Mouse (Mus musculus) midbrain, embryonic 11.5 days (tissue): ENCODE measurements around the gene Mcm7. TPM values are rescaled to one million over a fixed set of nuclear protein-coding genes. Genes with fewer than 3 reads are reported as not detected.
A peak's percentile ranks its signal among the peaks of the same experiment; 100 is the strongest.

Experiments
- ATAC-seq: fragments of 200-750 bp; cut with Nextera tagmentation; 2 replicates; pipeline ENCODE4 v1.8.0; 2017; ENCODE audit warnings: moderate TSS enrichment, moderate library complexity; ENCODE audit not compliant: low FRiP score
- DNase-seq: peaks from one replicate; pipeline ENCODE4 v3.0.0; 2015; ENCODE audit warnings: low spot score; ENCODE audit errors: missing footprints
- H3K27ac ChIP-seq: fragments of 300-500 bp; sonication (generic); 2 replicates; pipeline ENCODE4 v1.5.1; 2014; ENCODE audit warnings: low read depth, low read length
- H3K27me3 ChIP-seq: fragments of 300-500 bp; sonication (generic); 2 replicates; pipeline ENCODE4 v1.6.1; 2014; ENCODE audit warnings: mild to moderate bottlenecking, low read length, moderate library complexity, mixed read lengths; ENCODE audit not compliant: control insufficient read depth, insufficient read depth
- H3K36me3 ChIP-seq: fragments of 300-500 bp; sonication (generic); 2 replicates; pipeline ENCODE4 v1.6.1; 2014; ENCODE audit warnings: mild to moderate bottlenecking, low read length, moderate library complexity, mixed read lengths; ENCODE audit not compliant: control insufficient read depth, insufficient read depth
- H3K4me1 ChIP-seq: fragments of 300-500 bp; sonication (generic); 2 replicates; pipeline ENCODE4 v1.6.1; 2014; ENCODE audit warnings: low read length; ENCODE audit not compliant: control insufficient read depth, insufficient read depth
- H3K4me2 ChIP-seq: fragments of 300-500 bp; sonication (generic); 2 replicates; pipeline ENCODE4 v1.6.1; 2014; ENCODE audit warnings: mild to moderate bottlenecking, moderate library complexity
- H3K4me3 ChIP-seq: fragments of 300-500 bp; sonication (generic); 2 replicates; pipeline ENCODE4 v1.5.1; 2014; ENCODE audit warnings: low read depth, low read length
- H3K9ac ChIP-seq: fragments of 300-500 bp; sonication (generic); 2 replicates; pipeline ENCODE4 v1.6.1; 2014; ENCODE audit warnings: low read length
- H3K9me3 ChIP-seq: fragments of 300-500 bp; sonication (generic); 2 replicates; pipeline ENCODE4 v1.6.1; 2016; ENCODE audit warnings: low read length; ENCODE audit not compliant: control insufficient read depth
- WGBS: fragments of 180-500 bp; shearing (Covaris S2); extraction: QIAGEN DNeasy Blood & Tissue Kit; methylation state at CpG from one replicate; pipeline ENCODE4 v1.1.7; 2014; 5-methylcytosine and 5-hydroxymethylcytosine counted together
- polyA plus RNA-seq: library from polyadenylated mRNA; unstranded; fragments of >200 nt; fragmentation: Nextera tagmentation; extraction: Ambion mirVana; gene quantifications from 2 replicates; pipeline ENCODE4 v1.2.1, GENCODE M21; 2014

The Mcm7 gene
- polyA plus RNA-seq, 1 experiment from 2014 or later: 320 TPM

DNA sequence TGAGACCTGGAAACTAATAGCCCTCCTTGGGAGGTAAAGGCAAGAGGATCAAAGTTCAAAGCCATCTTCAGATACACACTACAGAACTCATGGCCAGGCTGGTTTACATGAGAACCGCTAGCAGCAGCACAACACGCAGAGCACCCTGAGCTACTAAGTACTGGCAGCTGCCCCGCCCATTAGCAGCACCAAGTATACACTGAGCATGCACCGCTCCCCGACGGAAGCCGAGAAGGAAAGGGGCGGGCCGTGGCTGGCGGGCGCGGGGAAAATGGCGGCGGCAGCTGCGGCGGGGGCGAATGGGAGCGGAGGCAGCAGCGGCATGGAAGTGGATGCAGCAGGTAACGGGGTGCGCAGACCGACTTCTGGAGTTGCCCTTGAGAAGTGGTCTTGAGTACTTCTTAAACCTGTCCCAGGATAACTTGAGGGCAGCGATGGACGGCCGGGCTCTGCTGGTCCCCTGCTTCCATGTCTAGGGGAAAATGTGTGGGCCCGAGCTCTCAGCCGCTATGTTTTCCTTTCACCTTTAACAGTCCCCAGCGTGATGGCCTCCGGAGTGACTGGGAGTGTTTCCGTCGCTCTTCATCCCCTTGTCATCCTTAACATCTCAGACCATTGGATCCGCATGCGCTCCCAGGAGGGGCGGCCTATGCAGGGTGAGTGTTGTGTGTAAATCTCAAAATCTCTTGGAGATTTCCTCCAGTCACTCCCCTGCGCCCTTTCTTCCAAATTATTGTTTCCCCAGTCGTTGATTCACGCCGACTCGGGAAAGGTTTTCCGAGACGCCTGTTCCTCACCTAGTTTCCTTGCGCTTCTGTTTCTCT is 11.2 kb downstream of the Mcm7 start, which contains the start of gene Cops6:
TSS of gene Cops6 (plus strand) at position 230 of the 824 bp plus-strand sequence.
- H3K4me3 ChIP-seq: peak within 1 kb of the TSS; percentile 81
- H3K27me3 ChIP-seq: no peaks in the 10 kb centered on the region
- peak; percentile 99 for DNase-seq
- peaks cover 5% of the 10 kb centered on the region for H3K4me1 ChIP-seq
- peak; percentile 96 for ATAC-seq
- peak within 1 kb of the TSS; percentile 86 for H3K9ac ChIP-seq
- H3K4me2 ChIP-seq: peak within 1 kb of the TSS; percentile 81
- no peaks in the 10 kb centered on the region for H3K9me3 ChIP-seq
- peak within 1 kb of the TSS; percentile 30 for H3K27ac ChIP-seq
- WGBS: under 1% methylated on average over 42 of the region's 42 CpGs
- H3K36me3 ChIP-seq: peaks cover 18% of the 10 kb centered on the region

GRCm38 (mm10) chr5:138160224-138160762 is 11.9 kb downstream of the Mcm7 start:
- Histone ChIP-seq H3K4me3 (peak overlapping the region; percentile 81), H3K4me1 (peaks cover 5% of the 10 kb centered on the region), H3K9ac (peak overlapping the region; percentile 86), H3K27ac (no peak overlapping the region), H3K36me3 (peaks cover 12% of the 10 kb centered on the region), H3K9me3 (no peaks in the 10 kb centered on the region), H3K4me2 (peak overlapping the region; percentile 81; the same call in 1 of the 2 replicates), H3K27me3 (no peaks in the 10 kb centered on the region)
- 68% methylated on average over 7 of the region's 7 CpGs for WGBS
- ATAC-seq (no peak; the same call in 1 of the 2 replicates), DNase-seq (peak; percentile 84)

- DNase-seq: peak; percentile 98
- Histone ChIP-seq H3K36me3 (peaks cover 13% of the 10 kb centered on the region), H3K27me3 (no peaks in the 10 kb centered on the region), H3K27ac (peak within 1 kb of the TSS; percentile 95), H3K4me1 (peaks cover 2% of the 10 kb centered on the region; the same call in 1 of the 2 replicates), H3K9ac (peak within 1 kb of the TSS; percentile 98), H3K9me3 (no peaks in the 10 kb centered on the region), H3K4me3 (peak within 1 kb of the TSS; percentile 83), H3K4me2 (peak within 1 kb of the TSS; percentile 74)
- under 1% methylated on average over 31 of the region's 31 CpGs for WGBS
- peak; percentile 97 for ATAC-seq
Observed at GRCm38 (mm10) chr5:138155443-138155976, 16.7 kb downstream of the Mcm7 start, which contains the start of gene Zfp113. TSS of gene Zfp113 (minus strand) at chr5:138155744.

GRCm38 (mm10) chr5:138154390-138154789 is 17.8 kb downstream of the Mcm7 start:
- Histone ChIP-seq H3K4me2 (peak overlapping the region; percentile 74), H3K4me1 (peaks cover 2% of the 10 kb centered on the region; the same call in 1 of the 2 replicates), H3K4me3 (peak overlapping the region; percentile 83), H3K36me3 (peaks cover 16% of the 10 kb centered on the region), H3K9ac (peak overlapping the region; percentile 98), H3K9me3 (no peaks in the 10 kb centered on the region), H3K27ac (no peak overlapping the region), H3K27me3 (no peaks in the 10 kb centered on the region)
- no peak for DNase-seq
- no peak for ATAC-seq
- 85% methylated on average over 3 of the region's 3 CpGs for WGBS

GRCm38 (mm10) chr5:138138585-138138984 is 33.6 kb downstream of the Mcm7 start:
- Histone ChIP-seq H3K9ac (no peak overlapping the region), H3K4me3 (no peak overlapping the region), H3K4me1 (no peaks in the 10 kb centered on the region), H3K4me2 (no peak overlapping the region), H3K27ac (no peak overlapping the region), H3K9me3 (no peaks in the 10 kb centered on the region), H3K27me3 (no peaks in the 10 kb centered on the region), H3K36me3 (peaks cover 16% of the 10 kb centered on the region; the same call in 1 of the 2 replicates)
- ATAC-seq: no peak
- no peak for DNase-seq
- WGBS: 76% methylated on average over 4 of the region's 4 CpGs

- no peaks in the 10 kb centered on the region for H3K4me1 ChIP-seq
- H3K27ac ChIP-seq: no peak overlapping the region
- H3K27me3 ChIP-seq: no peaks in the 10 kb centered on the region
- no peaks in the 10 kb centered on the region for H3K9me3 ChIP-seq
- ATAC-seq: peak; percentile 48; the same call in 1 of the 2 replicates
- no peak overlapping the region for H3K4me2 ChIP-seq
- H3K4me3 ChIP-seq: no peak overlapping the region
- H3K36me3 ChIP-seq: peaks cover 16% of the 10 kb centered on the region; the same call in 1 of the 2 replicates
- DNase-seq: peak; percentile 92
- H3K9ac ChIP-seq: no peak overlapping the region
- 62% methylated on average over 8 of the region's 8 CpGs for WGBS
Observed at GRCm38 (mm10) chr5:138137935-138138549, 34.2 kb downstream of the Mcm7 start.

- Histone ChIP-seq H3K36me3 (peaks cover 16% of the 10 kb centered on the region; the same call in 1 of the 2 replicates), H3K9ac (no peak overlapping the region), H3K4me2 (no peak overlapping the region), H3K4me3 (no peak overlapping the region), H3K27ac (no peak overlapping the region), H3K27me3 (no peaks in the 10 kb centered on the region), H3K4me1 (no peaks in the 10 kb centered on the region), H3K9me3 (no peaks in the 10 kb centered on the region)
- no peak for DNase-seq
- WGBS: 88% methylated on average over 4 of the region's 4 CpGs
- no peak for ATAC-seq
Observed at GRCm38 (mm10) chr5:138137257-138137656, 35.0 kb downstream of the Mcm7 start.

GRCm38 (mm10) chr5:138132425-138133064 is 39.7 kb downstream of the Mcm7 start:
- Histone ChIP-seq H3K4me2 (no peak overlapping the region), H3K9ac (no peak overlapping the region), H3K36me3 (peaks cover 34% of the 10 kb centered on the region), H3K9me3 (no peaks in the 10 kb centered on the region), H3K4me3 (no peak overlapping the region), H3K4me1 (no peaks in the 10 kb centered on the region), H3K27ac (no peak overlapping the region), H3K27me3 (no peaks in the 10 kb centered on the region)
- 98% methylated on average over 5 of the region's 5 CpGs for WGBS
- ATAC-seq: no peak
- no peak for DNase-seq
